Mouse (Mus musculus): ENCODE measurements at regions not wholly inside any gene's neighbourhood (a gene's known extent, or its start where the extent isn't known, plus 50 kb on each side); places are given as distances from the start of the nearest gene placed in this dataset.

DNA sequence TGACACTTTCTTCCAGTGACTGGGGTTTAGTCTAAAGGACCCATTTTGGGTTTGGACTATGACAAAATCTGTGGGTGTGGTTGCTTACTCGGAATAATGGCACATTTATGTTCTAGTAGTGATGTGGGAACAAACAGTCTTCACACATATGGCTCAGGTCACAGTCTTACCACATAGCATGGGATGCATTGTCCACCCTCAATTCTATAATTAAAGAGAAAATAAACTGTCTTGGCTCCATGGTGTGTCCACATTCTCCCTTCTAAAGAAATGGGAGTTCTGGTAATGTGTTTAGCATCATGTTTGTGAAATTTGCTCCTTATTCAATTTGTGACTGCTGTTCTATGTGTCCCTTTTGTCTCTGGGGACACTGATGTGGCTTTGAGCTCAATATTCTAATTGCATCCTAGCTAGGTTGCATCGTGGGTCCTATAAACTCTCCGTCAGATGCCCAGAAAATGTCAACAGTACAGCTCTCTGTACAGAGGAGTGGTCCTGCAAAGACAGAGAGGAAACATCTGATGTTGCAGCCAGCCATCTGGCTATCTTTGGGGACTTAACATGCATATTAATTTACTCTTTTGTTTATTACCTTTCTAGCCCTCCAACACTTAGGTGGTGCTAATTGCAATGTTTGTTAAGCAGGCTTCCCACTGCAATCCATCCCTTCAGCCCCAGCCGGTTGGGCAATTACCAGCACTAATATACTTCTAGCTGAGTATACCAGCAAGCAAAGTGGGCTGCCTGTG is 369.5 kb upstream of the Slc30a5 start:
- TF ChIP-seq POLR2A (IDR thresholded peaks at IDR 0.05; ENCODE audit: borderline replicate concordance, low read depth, low read length) (no peak), CTCF (IDR thresholded peaks at IDR 0.05; ENCODE audit: low read depth, low read length) (no peak)

Data from bone marrow macrophage, adult 2 months (primary cell).